Mouse (Mus musculus) ZHBTc4 (cell line): ENCODE data around the gene BC003965.

Source experiments
- DNase-seq: peaks from one replicate; pipeline ENCODE4 v3.0.0-alpha.2; 2011; ENCODE audit warnings: low read depth, low spot score

BC003965 gene

GRCm38 (mm10) chr17:25184129-25184691 is at the start of gene BC003965:
BC003965 (plus strand) TSS chr17:25184554.
- DNase-seq, result peak; percentile 99

GRCm38 (mm10) chr17:25135622-25136021 is 48.7 kb upstream of the BC003965 start:
- no peak for DNase-seq

GRCm38 (mm10) chr17:25138803-25139202 is 45.6 kb upstream of the BC003965 start:
- DNase-seq, result no peak

GRCm38 (mm10) chr17:25139960-25140359 is 44.4 kb upstream of the BC003965 start:
- DNase-seq, result peak; percentile 72

- no peak for DNase-seq
These were observed 22.2 kb upstream of the BC003965 start, which contains the start of gene Ccdc154 for GRCm38 (mm10) chr17:25162161-25162560. Ccdc154 (plus strand) TSS chr17:25162461.

GRCm38 (mm10) chr17:25163387-25163786 is 21.0 kb upstream of the BC003965 start:
- DNase-seq, result no peak

- no peak for DNase-seq
These were observed 19.6 kb upstream of the BC003965 start for GRCm38 (mm10) chr17:25164770-25165169.

- DNase-seq, result peak; percentile 46
These were observed 18.2 kb upstream of the BC003965 start for GRCm38 (mm10) chr17:25165970-25166671.

GRCm38 (mm10) chr17:25169706-25170105 is 14.6 kb upstream of the BC003965 start:
- no peak for DNase-seq

- DNase-seq, result no peak
These were observed 11.8 kb upstream of the BC003965 start for GRCm38 (mm10) chr17:25172558-25172957.

- DNase-seq, result no peak
These were observed 8.9 kb upstream of the BC003965 start, which contains the start of gene Gm38655 for GRCm38 (mm10) chr17:25175411-25175810. Gm38655 (minus strand) TSS chr17:25175471.

GRCm38 (mm10) chr17:25183232-25183631 is 1.1 kb upstream of the BC003965 start:
- no peak for DNase-seq

- DNase-seq, result no peak
These were observed 607 bp downstream of the BC003965 start for GRCm38 (mm10) chr17:25184961-25185360.

- no peak for DNase-seq
These were observed 3.4 kb downstream of the BC003965 start for GRCm38 (mm10) chr17:25187784-25188149.

GRCm38 (mm10) chr17:25188150-25189031 is 4.0 kb downstream of the BC003965 start, which contains the start of gene Unkl:
Unkl (plus strand) TSS chr17:25188397.
- peak; percentile 74 for DNase-seq

GRCm38 (mm10) chr17:25189091-25189490 is 4.7 kb downstream of the BC003965 start:
- DNase-seq, result no peak

- DNase-seq, result peak; percentile 67
These were observed 18.0 kb downstream of the BC003965 start for GRCm38 (mm10) chr17:25202401-25202800.

GRCm38 (mm10) chr17:25210006-25210405 is 25.7 kb downstream of the BC003965 start:
- no peak for DNase-seq

- DNase-seq, result no peak
These were observed 26.5 kb downstream of the BC003965 start for GRCm38 (mm10) chr17:25210680-25211466.

GRCm38 (mm10) chr17:25211705-25212104 is 27.4 kb downstream of the BC003965 start:
- no peak for DNase-seq

- DNase-seq, result peak; percentile 59
These were observed 31.1 kb downstream of the BC003965 start for GRCm38 (mm10) chr17:25215431-25215830.
